Mouse (Mus musculus) skeletal muscle tissue, adult 2 months (tissue): Measurements from ENCODE around the gene Fam117a.
A peak's percentile ranks its signal among the peaks of the same experiment; 100 is the strongest.

Experiments
- DNase-seq: peaks from one replicate; pipeline ENCODE4 v3.0.0-alpha.2; 2012; ENCODE audit warnings: low read depth, low spot score

Gene Fam117a

GRCm38 (mm10) chr11:95336568-95337128, at the start of gene Fam117a:
Fam117a (plus strand) TSS chr11:95337018.
- peak; percentile 94 for DNase-seq

- no peak for DNase-seq
These were observed 44.8 kb upstream of the Fam117a start for GRCm38 (mm10) chr11:95291998-95292397.

DNA sequence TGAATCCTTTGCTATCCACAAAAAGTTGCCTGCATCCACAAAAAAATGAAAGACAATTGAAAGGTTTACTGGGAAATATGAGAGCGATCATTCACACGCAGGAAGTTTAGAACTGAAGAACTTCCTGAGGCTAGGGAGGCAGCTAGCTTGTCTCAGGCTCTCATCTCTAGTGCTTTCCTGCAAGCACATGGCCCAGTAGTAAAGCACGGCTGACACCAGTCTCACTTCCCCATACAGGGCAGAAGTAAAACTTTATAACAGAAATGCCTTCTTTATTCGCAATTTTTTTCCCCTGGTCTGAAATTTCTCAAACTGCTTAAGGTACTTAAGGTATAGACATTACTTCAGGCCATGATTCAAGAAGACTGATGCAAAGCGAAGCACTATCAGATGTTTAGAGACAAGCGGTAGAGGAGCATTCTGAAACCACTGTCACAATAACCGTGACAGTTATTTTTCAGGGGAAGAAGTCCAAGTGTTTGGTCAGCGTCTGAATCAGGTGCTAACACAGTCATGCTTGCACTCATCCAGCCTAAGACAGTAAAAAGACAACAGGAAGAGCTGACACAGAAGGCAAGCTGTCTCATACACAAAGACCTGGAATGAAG, 43.7 kb upstream of the Fam117a start:
- no peak for DNase-seq

DNA sequence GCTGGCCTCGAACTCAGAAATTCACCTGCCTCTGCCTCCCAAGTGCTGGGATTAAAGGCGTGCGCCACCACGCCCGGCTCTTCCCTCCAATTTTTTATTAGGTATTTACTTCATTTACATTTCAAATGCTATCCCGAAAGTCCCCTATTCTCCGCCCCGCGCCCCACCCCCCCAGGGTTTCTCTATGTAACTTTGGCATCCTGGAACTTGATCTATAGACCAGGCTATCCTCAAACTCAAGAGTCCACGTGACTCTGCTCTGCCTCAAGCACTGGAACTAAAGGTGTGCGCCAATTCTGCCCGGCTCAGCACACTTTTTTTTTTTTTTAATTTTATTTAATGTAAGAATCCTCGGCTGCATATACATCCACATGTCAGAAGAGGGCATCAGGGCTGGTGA, 41.1 kb upstream of the Fam117a start:
- DNase-seq: no peak

- peak; percentile 39 for DNase-seq
These were observed 38.7 kb upstream of the Fam117a start for GRCm38 (mm10) chr11:95298146-95298545.

DNA sequence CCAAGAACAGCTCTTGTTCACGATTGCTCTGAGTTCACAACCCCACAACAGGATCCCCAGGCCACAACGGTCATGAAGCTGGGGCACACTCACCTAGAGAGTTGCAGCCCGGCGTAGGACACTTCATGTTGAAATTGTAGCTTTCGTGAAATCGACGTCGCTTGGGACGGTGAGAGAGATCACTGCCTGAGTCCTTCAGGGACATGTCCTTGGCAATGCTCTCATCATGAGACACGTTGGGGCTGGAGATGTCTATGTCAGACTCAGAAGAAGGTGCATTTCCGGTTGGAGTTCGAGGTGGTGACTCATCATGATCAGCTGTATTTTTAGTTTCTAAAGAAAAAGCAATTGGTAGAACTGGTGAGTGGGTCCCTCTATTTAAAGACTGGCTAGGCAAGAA, 36.9 kb upstream of the Fam117a start:
- no peak for DNase-seq

GRCm38 (mm10) chr11:95301772-95302171, 35.0 kb upstream of the Fam117a start:
- no peak for DNase-seq

- no peak for DNase-seq
These were observed 31.2 kb upstream of the Fam117a start for GRCm38 (mm10) chr11:95305600-95305999.

- no peak for DNase-seq
These were observed 29.3 kb upstream of the Fam117a start for GRCm38 (mm10) chr11:95307526-95307925.

DNA sequence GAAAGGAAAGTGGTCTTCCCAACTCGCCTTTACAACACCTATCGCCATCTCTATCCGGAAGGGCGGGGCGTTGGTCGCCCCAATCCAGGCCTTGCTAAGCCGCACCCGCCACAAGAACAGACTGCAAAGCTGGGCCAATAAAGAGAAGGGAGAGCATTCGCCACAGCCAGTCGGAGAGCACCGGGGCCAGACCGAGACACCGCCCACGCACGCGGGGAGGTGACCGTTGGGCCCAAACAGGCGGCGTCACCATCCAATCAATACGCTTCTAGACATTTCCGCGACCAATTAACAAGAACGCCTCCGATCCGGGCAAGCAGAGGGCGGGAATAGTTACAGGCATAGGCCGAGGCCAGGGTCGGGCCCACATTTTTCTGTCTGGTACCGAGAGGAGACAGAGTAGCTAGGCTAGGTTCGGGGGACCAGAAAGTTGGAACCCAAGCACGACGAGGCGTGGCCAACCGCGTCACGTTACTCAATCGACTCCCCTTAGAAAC, 27.3 kb upstream of the Fam117a start:
- peak; percentile 98 for DNase-seq

DNA sequence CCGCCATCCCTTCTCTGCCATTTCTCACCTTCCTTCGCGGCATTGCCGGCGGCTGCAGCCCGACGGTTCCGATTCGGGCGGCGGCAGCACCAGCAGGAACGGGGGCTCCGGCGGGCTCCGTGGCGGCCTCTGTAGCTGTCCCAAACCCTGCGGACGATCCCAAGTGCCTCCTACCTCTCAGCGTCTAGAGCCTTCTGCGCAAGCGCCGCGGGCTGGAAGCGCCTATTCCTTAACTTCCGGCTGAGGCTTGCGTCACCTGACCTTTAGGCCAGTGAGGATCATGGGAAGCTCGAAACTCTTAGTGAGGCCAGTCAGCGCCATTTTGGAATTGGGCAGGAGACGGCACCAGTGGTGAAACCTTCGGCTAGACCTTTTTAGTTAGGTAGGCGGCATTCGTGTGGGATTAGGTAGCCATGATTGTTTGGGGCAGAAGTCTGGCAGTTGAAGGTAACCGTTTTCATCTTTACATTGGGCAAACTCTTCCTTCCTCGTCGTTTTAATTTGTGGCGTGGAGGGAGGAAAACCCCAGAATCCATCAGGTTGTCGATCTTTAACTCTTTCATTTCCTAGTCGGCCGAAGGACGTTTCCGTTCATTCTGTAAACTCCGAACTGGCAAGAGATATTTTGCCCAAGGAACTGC, 26.7 kb upstream of the Fam117a start, which contains the start of gene Kat7:
Gene Kat7 (minus strand): TSS at position 240 of the 641 bp plus-strand sequence.
- peak; percentile 99 for DNase-seq

- DNase-seq: no peak
These were observed 26.0 kb upstream of the Fam117a start for GRCm38 (mm10) chr11:95310648-95311424.

GRCm38 (mm10) chr11:95311425-95311807, 25.4 kb upstream of the Fam117a start:
- DNase-seq: no peak

GRCm38 (mm10) chr11:95315215-95315955, 21.4 kb upstream of the Fam117a start:
- DNase-seq: no peak

GRCm38 (mm10) chr11:95318116-95318515, 18.7 kb upstream of the Fam117a start:
- DNase-seq: no peak

- DNase-seq: no peak
These were observed 17.3 kb upstream of the Fam117a start for GRCm38 (mm10) chr11:95319506-95319905.

GRCm38 (mm10) chr11:95320010-95320409, 16.8 kb upstream of the Fam117a start:
- DNase-seq: no peak

DNA sequence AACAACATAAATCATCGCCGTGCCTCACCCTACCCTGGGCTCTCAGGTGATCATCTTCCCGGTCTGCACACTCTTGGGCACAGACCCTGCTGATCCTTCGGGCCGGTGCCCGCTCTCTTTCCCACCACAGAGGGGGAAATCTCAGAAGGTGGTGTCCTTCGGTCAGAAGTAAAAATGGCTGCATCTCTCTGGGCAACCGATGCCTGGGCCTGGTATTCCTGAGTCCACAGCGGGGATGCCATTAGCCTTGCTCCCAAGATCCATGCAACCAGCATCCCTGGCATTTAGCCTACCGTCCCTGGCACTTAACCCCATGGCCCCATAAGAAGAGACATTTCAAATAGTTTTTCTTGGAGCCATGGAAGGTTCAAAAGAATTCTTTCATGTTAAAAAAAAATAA, 12.6 kb upstream of the Fam117a start:
- no peak for DNase-seq

DNA sequence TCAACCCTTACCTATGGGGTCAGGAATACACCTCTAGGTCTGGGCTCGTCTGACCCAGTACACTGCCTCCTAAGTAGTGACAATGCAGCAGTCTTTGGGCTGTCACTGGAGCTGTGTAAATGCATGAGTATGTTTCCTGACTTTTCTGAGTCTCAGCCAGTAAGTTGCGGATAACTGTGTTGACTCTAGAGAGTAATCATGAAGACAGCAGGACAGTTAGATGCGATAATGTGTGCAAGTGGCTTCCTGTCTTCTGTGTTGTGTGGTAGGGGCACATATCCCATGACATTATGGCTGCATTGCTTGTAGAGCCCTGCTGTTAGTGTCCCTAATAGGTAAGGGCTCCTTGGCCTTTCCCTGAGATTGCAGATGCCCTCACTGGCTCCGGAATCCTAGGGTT, 11.0 kb upstream of the Fam117a start:
- no peak for DNase-seq

DNA sequence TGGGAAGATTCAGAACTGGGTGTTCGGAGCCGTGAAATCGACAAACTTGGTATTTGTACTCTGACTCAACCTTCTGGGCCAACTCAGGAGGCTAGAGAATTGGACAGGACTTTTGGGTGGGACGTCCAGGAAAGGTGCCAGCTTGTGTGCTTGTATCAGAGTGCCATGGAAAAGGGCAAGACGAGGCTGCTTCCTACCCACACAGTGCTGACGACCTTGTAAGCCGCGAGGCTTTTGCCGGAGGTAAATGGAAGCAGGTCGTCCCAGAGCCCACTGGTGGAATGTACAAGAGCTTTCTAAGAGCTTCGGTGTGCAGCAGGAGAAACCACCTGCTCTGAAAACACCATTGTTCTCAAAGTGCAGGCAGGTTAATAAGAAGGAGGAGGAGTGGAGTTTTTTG, 10.6 kb upstream of the Fam117a start:
- no peak for DNase-seq

DNA sequence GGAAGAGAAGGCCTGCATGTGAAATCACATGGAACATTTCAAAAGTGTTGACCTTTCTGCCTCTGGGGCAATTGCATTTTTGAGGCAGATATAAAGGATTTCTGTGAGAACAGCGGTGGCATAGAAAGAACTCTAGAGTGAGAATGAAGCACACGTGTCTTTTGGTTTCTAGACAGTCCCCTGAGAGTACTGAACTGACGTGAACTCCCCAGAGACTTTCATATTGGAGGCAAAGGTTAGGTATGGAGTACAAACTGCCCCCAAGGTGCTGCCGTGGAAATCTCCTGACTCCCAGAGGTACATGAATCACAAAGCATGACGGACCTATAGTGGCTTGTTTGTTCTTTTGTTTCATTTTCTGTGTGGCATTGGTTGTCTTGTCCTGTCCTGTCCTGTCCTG, 8.2 kb upstream of the Fam117a start:
- DNase-seq: no peak

DNA sequence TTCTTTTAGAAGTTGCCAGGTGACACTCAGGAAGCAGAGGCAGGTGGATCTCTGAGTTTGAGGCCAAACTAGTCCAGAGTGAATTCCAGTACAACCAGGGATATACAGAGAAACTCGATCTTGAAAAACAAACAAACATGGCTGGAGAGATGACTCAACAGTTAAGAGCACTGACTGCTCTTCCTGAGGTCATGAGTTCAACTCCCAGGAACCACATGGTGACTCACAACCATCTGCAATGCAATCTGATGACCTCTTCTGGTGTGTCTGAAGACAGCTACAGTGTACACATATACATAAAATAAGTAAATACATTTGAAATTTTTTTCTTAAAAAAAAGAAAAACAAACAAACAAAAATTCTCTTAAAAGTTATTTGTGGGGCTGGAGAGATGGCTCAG, 6.2 kb upstream of the Fam117a start:
- no peak for DNase-seq
